Mouse (Mus musculus) limb, embryonic 14.5 days (tissue): ENCODE results near the gene Rbm33. TPM values are rescaled to one million over a fixed set of nuclear protein-coding genes. Genes with fewer than 3 reads are reported as not detected.
A peak's percentile ranks its signal among the peaks of the same experiment; 100 is the strongest.

Experiments used
- ATAC-seq: fragments of 200-750 bp; cut with Nextera tagmentation; 2 replicates; pipeline ENCODE4 v1.8.0; 2017; ENCODE audit warnings: low read depth, moderate number of reproducible peaks, moderate TSS enrichment; ENCODE audit not compliant: low FRiP score
- DNase-seq: peaks from one replicate; pipeline ENCODE4 v3.0.0-alpha.2; 2015; ENCODE audit warnings: low spot score
- H3K27ac ChIP-seq: fragments of 300-500 bp; sonication (generic); replicated peaks from 2 replicates; pipeline ENCODE4 v1.5.1; 2014; ENCODE audit warnings: low read depth, mild to moderate bottlenecking, low read length, moderate library complexity, mixed read lengths
- H3K27me3 ChIP-seq: fragments of 300-500 bp; sonication (generic); 2 replicates; pipeline ENCODE4 v1.6.1; 2014; ENCODE audit warnings: low read length, mixed read lengths; ENCODE audit not compliant: control insufficient read depth, insufficient read depth
- H3K36me3 ChIP-seq: fragments of 300-500 bp; sonication (generic); 2 replicates; pipeline ENCODE4 v1.6.1; 2014; ENCODE audit warnings: mild to moderate bottlenecking, low read length, moderate library complexity, mixed read lengths; ENCODE audit not compliant: control insufficient read depth, insufficient read depth
- H3K4me1 ChIP-seq: fragments of 300-500 bp; sonication (generic); 2 replicates; pipeline ENCODE4 v1.6.1; 2014; ENCODE audit warnings: antibody characterized with exemption, low read length, mixed read lengths; ENCODE audit not compliant: control insufficient read depth, insufficient read depth
- H3K4me2 ChIP-seq: fragments of 300-500 bp; sonication (generic); replicated peaks from 2 replicates; pipeline ENCODE4 v1.6.1; 2014; ENCODE audit warnings: low read depth, mild to moderate bottlenecking, low read length, moderate library complexity; ENCODE audit not compliant: severe bottlenecking
- H3K4me3 ChIP-seq: fragments of 300-500 bp; sonication (generic); replicated peaks from 2 replicates; pipeline ENCODE4 v1.5.1; 2014; ENCODE audit warnings: low read length
- H3K9ac ChIP-seq: fragments of 300-500 bp; sonication (generic); 2 replicates; pipeline ENCODE4 v1.6.1; 2014; ENCODE audit warnings: mild to moderate bottlenecking, low read depth, low read length, moderate library complexity; ENCODE audit not compliant: severe bottlenecking
- H3K9me3 ChIP-seq: fragments of 300-500 bp; sonication (generic); 2 replicates; pipeline ENCODE4 v1.6.1; 2016; ENCODE audit warnings: low read length; ENCODE audit not compliant: control insufficient read depth
- POLR2A ChIP-seq: fragments of 200-500 bp; IDR thresholded peaks from 2 replicates; pipeline ENCODE4 v1.8.0; 2012; ENCODE audit warnings: inconsistent platforms, mild to moderate bottlenecking, moderate library complexity, borderline replicate concordance; ENCODE audit not compliant: insufficient read depth, insufficient read length; ENCODE audit errors: extremely low read depth
- whole genome bisulfite sequencing: fragments of 180-500 bp; shearing (Covaris S2); extraction: QIAGEN DNeasy Blood & Tissue Kit; methylation state at CpG from one replicate; pipeline ENCODE4 v1.1.7; 2014; 5-methylcytosine and 5-hydroxymethylcytosine counted together
- polyA plus RNA-seq, 2 experiments: library from polyadenylated mRNA; depleted of rRNA in 1 of 2; stranded (reverse) in 1 of 2; unstranded in 1 of 2; fragments of >200 nt; fragmentation: Nextera tagmentation in 1 of 2; extraction: Ambion mirVana in 1 of 2; gene quantifications; 2 replicates each; pipeline versions ENCODE4 v1.2.1 to v1.2.3; 2012 to 2014

Rbm33 gene
- polyA plus RNA-seq, 2 experiments = 19.3 to 43.9 TPM

- WGBS = 84% methylated on average over 2 of the region's 2 CpGs
Measured at GRCm38 (mm10) chr5:28323822-28324221, 6.9 kb downstream of the Rbm33 start.

DNA sequence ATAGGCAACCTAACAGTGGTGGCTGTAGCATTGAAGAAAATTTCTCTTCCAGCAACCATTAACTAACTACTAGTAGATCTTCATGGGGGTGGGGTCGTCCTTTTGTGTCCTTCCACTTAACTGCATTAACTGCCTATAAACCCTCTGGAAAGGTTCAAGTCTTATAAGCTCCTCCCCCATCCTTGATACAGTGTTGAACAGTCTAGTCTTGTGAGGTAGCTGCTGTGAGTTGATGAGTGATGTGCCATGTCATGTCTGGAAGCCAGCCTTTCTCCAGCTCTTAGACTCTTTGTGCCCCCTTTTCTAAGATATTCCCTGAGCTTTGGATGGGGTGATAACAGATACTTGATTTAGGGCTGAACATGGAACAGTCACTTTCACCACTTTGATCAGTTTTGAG, 7.5 kb downstream of the Rbm33 start:
- ATAC-seq = no peak
- no peaks in the 10 kb centered on the region for H3K9me3 ChIP-seq
- 52% methylated on average over 1 of the region's 1 CpGs for WGBS
- H3K4me3 ChIP-seq = no peak overlapping the region
- TF ChIP-seq POLR2A = no peak
- H3K4me1 ChIP-seq = peaks cover 5% of the 10 kb centered on the region
- DNase-seq = no peak
- H3K9ac ChIP-seq = no peak overlapping the region
- no peaks in the 10 kb centered on the region for H3K36me3 ChIP-seq
- no peaks in the 10 kb centered on the region for H3K27me3 ChIP-seq
- H3K27ac ChIP-seq = no peak overlapping the region
- no peak overlapping the region for H3K4me2 ChIP-seq

More at GRCm38 (mm10) chr5:28323822-28324221, 6.9 kb downstream of the Rbm33 start:
- Histone ChIP-seq H3K4me1 (peaks cover 9% of the 10 kb centered on the region), H3K4me2 (no peak overlapping the region), H3K27ac (no peak overlapping the region), H3K36me3 (no peaks in the 10 kb centered on the region), H3K4me3 (no peak overlapping the region), H3K9ac (no peak overlapping the region), H3K9me3 (no peaks in the 10 kb centered on the region), H3K27me3 (no peaks in the 10 kb centered on the region)
- no peak for DNase-seq
- ATAC-seq = no peak
- TF ChIP-seq POLR2A = no peak

DNA sequence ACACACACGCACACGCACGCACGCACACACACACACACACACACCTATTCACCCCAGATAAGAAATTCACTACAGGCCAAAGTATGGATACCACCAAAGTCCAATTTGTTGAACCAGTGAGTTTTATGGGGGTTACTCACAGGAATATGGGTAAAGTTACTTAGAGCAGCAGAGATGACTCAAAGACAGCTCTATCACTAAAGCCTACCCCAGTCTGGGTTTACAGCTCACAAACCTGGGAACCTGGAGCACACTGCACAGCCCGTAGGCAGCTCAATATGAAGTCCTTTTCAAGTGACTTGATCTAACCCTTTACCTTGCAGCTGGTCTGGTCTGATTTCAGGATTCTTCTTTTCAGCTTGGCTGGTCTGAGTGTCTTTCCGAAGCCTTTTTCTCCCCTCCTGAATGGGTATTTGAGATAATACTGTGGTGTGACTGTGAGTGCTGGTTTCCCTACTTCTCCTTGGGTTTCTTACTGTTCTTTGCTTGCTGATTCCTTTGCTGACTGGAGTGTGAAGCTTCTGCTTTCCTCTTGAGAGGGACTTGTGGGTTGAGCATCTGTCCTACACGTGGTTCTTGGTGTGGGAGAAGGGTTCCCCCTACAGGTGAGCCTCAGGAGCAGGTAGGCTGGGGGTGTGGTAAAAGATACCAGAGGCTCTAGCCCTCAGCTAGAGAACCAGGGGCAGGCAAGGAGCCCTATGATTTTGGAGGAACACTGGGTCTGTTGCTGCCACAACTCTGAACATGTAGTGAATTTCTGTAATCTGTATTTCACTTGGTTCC, 12.3 kb downstream of the Rbm33 start:
- no peak for TF ChIP-seq POLR2A

DNA sequence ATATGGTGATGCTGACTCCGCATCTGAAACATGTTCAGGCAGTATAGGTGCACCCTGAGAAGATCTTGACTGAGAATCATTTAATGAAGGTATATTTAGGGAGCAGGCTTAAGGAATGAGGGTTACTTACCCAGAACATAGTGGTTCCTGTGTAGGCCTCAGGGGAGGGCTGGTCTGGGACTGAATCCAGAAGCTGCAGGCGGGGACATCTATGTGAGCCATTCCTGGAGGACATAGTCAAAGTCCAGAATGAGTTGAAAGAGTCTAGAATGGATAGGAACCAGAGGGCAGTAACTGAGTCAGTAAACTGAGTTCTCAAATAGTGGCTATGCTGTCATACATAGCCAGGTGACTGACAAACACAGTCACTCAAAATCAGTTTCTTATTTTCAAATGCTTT, 16.8 kb downstream of the Rbm33 start:
- Histone ChIP-seq H3K27ac (no peak overlapping the region), H3K9me3 (no peaks in the 10 kb centered on the region), H3K4me2 (no peak overlapping the region), H3K36me3 (peaks cover 57% of the 10 kb centered on the region), H3K27me3 (no peaks in the 10 kb centered on the region), H3K4me1 (no peaks in the 10 kb centered on the region), H3K9ac (no peak overlapping the region), H3K4me3 (no peak overlapping the region)
- 88% methylated on average over 2 of the region's 2 CpGs for WGBS
- TF ChIP-seq POLR2A = no peak
- DNase-seq (no peak), ATAC-seq (no peak)

More for the DNA sequence above, 12.3 kb downstream of the Rbm33 start:
- Histone ChIP-seq H3K4me2 (no peak overlapping the region), H3K9me3 (no peaks in the 10 kb centered on the region), H3K4me3 (no peak overlapping the region), H3K36me3 (peaks cover 20% of the 10 kb centered on the region), H3K9ac (no peak overlapping the region), H3K4me1 (no peaks in the 10 kb centered on the region), H3K27ac (no peak overlapping the region), H3K27me3 (no peaks in the 10 kb centered on the region)
- ATAC-seq (no peak), DNase-seq (no peak)
- WGBS = 82% methylated on average over 7 of the region's 7 CpGs

DNA sequence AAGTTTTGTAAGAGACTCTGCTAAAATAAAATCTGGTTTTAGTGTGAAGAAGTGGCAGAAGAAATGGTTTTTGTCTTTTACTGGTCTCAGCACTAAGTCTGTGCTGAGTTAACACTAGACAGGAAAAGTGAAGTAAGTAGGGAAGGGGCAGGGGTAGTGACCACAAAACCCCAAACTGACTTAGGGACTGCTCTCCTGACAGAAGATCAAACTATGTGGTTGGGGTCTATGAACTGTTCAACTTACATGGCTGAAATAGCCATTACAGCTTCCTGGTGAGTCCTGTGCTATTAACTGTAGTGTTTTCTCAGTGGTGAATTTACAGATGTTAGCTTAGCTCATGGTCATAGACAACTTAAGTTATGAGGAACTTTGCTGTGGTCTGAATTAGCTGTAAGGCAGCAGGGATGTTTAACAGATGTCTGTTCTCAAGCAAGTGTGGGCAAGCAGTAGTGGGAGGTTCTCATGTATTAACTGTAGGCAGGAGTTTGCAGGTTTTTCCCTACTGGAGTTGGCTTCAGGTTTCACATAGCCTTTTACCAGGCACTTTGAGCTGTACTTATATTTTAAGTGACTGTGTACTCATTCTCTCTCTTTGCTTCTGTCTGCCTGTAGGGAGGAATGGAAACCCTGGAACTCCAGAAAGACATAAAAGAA, 35.1 kb downstream of the Rbm33 start:
- TF ChIP-seq POLR2A = no peak
- no peak overlapping the region for H3K9ac ChIP-seq
- DNase-seq (peak; percentile 11), ATAC-seq (no peak)
- H3K36me3 ChIP-seq = peaks cover 54% of the 10 kb centered on the region
- H3K4me3 ChIP-seq = no peak overlapping the region
- no peak overlapping the region for H3K4me2 ChIP-seq
- no peaks in the 10 kb centered on the region for H3K27me3 ChIP-seq
- H3K4me1 ChIP-seq = 0 out of 2 replicates have a peak, but pooled peaks cover 2% of the 10 kb centered on the region
- no peak overlapping the region for H3K27ac ChIP-seq
- H3K9me3 ChIP-seq = 0 out of 2 replicates have a peak, but pooled peaks cover 3% of the 10 kb centered on the region
